Mouse (Mus musculus) liver, adult 2 months (tissue): ENCODE data around the gene Afg1l. TPM values are rescaled to one million over a fixed set of nuclear protein-coding genes. Genes with fewer than 3 reads are reported as not detected.

Source experiments
- DNase-seq: peaks from one replicate; pipeline ENCODE4 v3.0.0-alpha.2; 2011; ENCODE audit warnings: low read depth, low spot score; ENCODE audit errors: extremely low read depth
- H3K27ac ChIP-seq: fragments of 200-500 bp; replicated peaks from 2 replicates; pipeline ENCODE4 v1.5.1; 2012; ENCODE audit warnings: low read depth, mild to moderate bottlenecking, control low read depth, inconsistent platforms, low read length; ENCODE audit not compliant: insufficient read depth
- H3K27me3 ChIP-seq: fragments of 200-500 bp; 2 replicates; pipeline ENCODE4 v1.6.1; 2012; ENCODE audit warnings: mild to moderate bottlenecking, moderate library complexity, low read length, inconsistent platforms; ENCODE audit not compliant: control insufficient read depth, insufficient read depth
- H3K36me3 ChIP-seq: fragments of 200-500 bp; 2 replicates; pipeline ENCODE4 v1.6.1; 2012; ENCODE audit warnings: low read length, inconsistent platforms; ENCODE audit not compliant: control insufficient read depth, insufficient read depth
- H3K4me1 ChIP-seq: fragments of 200-500 bp; 2 replicates; pipeline ENCODE4 v1.6.1; 2011; ENCODE audit warnings: low read length; ENCODE audit not compliant: control insufficient read depth, insufficient read depth
- H3K4me3 ChIP-seq: fragments of 200-500 bp; 2 replicates; pipeline ENCODE4 v1.5.1; 2011; ENCODE audit warnings: low read depth, mild to moderate bottlenecking, control low read depth, low read length, moderate library complexity; ENCODE audit not compliant: insufficient read depth
- H3K79me2 ChIP-seq: fragments of 200-500 bp; 2 replicates; pipeline ENCODE4 v1.6.1; 2012; ENCODE audit warnings: inconsistent platforms, mild to moderate bottlenecking, low read length, moderate library complexity; ENCODE audit not compliant: control insufficient read depth, insufficient read depth
- H3K9ac ChIP-seq: fragments of 200-500 bp; 2 replicates; pipeline ENCODE4 v1.6.1; 2012; ENCODE audit warnings: low read depth, mild to moderate bottlenecking, control low read depth, inconsistent platforms, low read length
- CTCF ChIP-seq: fragments of 200-500 bp; IDR thresholded peaks from 2 replicates; pipeline ENCODE4 v1.5.1; 2011; ENCODE audit warnings: low read depth, low read length, control low read depth
- POLR2A ChIP-seq: fragments of 200-500 bp; IDR thresholded peaks from 2 replicates; pipeline ENCODE4 v1.6.1; 2011; ENCODE audit warnings: low read length, control low read depth; ENCODE audit not compliant: insufficient read depth; ENCODE audit errors: extremely low read depth
- WGBS: fragments of 180-500 bp; shearing (Covaris S2); methylation state at CpG from one replicate; pipeline ENCODE4 v1.1.7; 2018; 5-methylcytosine and 5-hydroxymethylcytosine counted together
- polyA plus RNA-seq: library from polyadenylated mRNA; depleted of rRNA; stranded (reverse); fragments of >200 nt; gene quantifications from 2 replicates; pipeline ENCODE4 v1.2.3, GENCODE M21; 2012
- total RNA-seq: library from RNA; depleted of rRNA; stranded (reverse); fragments of >200 nt; gene quantifications from 2 replicates; pipeline ENCODE4 v1.2.3, GENCODE M21; 2014

The Afg1l gene
- total and polyA plus RNA-seq, 2 experiments = 3.3 to 10.2 TPM

DNA sequence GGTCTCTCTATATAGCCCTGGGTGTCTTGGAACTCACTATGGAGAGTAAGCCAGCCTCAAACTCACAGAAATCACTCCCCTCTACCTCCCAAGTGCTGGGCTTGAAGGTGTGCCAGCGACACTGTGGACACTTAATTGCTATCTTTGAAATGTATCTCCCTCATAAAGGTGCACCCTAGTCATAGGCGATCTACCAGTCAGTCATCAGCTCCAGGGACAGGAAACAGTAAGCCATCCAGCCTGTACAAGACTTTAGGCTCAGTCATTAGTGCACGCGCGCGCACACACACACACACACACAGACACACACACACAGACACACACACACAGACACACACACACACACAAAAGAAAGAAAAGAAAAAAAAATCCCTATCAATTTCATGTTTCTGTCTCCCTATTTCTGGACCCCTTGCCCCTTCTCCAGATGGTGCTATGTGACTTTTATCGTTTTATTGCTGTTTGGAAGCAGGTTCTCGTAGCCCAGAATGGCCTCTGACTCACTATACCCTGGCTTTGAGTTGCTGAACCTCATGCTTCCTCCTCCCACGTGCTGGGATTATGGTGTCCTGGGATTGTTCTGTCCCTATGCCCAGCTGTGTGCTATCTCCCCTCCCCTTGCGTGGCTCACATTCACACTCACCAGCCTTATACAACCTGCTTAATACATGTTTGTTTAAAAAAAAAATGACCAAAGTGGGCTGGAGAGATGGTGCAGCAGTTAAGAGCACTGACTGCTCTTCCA lies 13.8 kb upstream of the Afg1l start:
- peaks cover 4% of the 10 kb centered on the region; the same call in 1 of the 2 replicates for H3K4me1 ChIP-seq
- no peak overlapping the region for H3K4me3 ChIP-seq
- DNase-seq = no peak
- TF ChIP-seq CTCF (no peak), POLR2A (no peak)
- H3K27ac ChIP-seq = no peak overlapping the region
- H3K27me3 ChIP-seq = no peaks in the 10 kb centered on the region
- no peak overlapping the region for H3K9ac ChIP-seq
- H3K79me2 ChIP-seq = no peaks in the 10 kb centered on the region
- no peaks in the 10 kb centered on the region for H3K36me3 ChIP-seq
- WGBS = 94% methylated on average over 10 of the region's 10 CpGs

DNA sequence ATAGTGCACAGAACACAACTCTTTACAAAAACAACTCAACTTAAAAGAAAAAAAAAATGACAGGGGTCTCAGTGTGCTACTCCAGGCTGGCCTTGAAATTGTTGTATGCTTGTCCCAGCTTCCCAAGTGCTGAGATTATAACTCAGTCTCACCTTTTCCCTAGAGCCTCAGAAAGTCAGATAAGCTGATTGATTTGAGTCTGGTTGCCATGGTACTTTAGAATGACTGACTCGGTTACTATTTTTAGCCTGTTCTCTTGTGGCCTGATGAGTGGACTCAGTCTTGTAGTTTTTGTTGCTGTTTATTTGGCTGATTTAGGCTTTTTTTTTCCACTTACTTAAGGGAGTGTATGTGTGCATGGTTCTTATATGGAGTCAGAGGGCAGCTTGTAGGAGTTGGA lies 12.8 kb upstream of the Afg1l start:
- no peak overlapping the region for H3K4me3 ChIP-seq
- no peaks in the 10 kb centered on the region for H3K27me3 ChIP-seq
- no peaks in the 10 kb centered on the region for H3K36me3 ChIP-seq
- no peaks in the 10 kb centered on the region for H3K79me2 ChIP-seq
- no peak overlapping the region for H3K9ac ChIP-seq
- DNase-seq = peak; percentile 84
- TF ChIP-seq POLR2A (no peak), CTCF (no peak)
- peak overlapping the region; percentile 58 for H3K27ac ChIP-seq
- H3K4me1 ChIP-seq = peaks cover 4% of the 10 kb centered on the region; the same call in 1 of the 2 replicates
- 11% methylated on average over 1 of the region's 1 CpGs for WGBS

DNA sequence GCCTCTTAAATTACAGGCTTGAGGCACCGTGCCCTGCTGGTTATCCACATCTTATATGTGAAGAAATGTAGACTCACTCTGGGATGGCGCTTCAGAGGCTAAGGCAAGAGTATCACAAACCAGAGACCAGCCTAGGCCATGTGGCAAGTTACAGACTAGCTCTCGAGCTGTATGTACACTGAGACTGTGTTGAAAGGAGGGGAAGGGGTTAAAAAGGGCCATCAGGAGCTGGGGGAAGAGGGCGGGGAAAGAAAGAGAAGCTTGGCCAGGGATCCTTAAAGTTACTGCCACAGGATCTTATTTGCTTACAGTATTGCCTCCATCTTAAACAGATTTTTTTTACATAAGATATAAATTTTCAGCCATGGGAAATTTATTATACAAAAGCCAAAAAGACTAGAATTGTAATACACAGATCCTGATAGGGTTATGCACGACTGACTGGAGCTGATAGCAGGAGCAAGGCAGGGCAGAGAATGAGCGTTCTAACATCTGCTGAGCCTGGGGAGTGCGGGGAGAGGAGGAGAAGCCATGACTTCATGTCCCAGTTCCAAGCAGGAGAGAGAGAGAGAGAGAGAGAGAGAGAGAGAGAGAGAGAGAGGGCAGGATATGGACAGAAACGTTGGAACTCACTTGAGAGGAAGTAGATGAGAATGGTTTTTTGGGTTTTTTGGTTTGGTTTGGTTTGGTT lies 10.4 kb upstream of the Afg1l start:
- Histone ChIP-seq H3K79me2 (no peaks in the 10 kb centered on the region), H3K27me3 (no peaks in the 10 kb centered on the region), H3K27ac (no peak overlapping the region), H3K4me1 (peaks cover 4% of the 10 kb centered on the region; the same call in 1 of the 2 replicates), H3K4me3 (no peak overlapping the region), H3K9ac (no peak overlapping the region), H3K36me3 (no peaks in the 10 kb centered on the region)
- TF ChIP-seq POLR2A (no peak), CTCF (no peak)
- WGBS = 77% methylated on average over 8 of the region's 8 CpGs
- no peak for DNase-seq

DNA sequence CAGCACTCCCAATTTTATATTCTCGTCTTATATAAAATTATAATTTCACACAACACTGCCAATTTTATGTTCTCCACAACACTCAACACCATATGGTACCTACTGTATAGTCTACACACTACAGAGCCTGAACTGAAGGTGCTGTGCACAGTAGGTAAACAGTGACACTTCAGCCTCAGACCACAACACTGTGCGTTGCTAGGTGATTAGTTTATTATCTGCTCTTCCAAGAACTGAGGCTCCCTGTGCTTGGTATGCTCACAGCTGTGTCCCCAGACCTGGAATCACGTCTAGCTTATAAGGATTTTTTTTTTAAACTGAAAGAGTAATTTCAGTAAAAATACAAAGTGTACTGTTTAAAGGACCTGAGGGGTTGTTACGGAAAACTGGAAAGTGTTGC lies 2.4 kb upstream of the Afg1l start:
- no peaks in the 10 kb centered on the region for H3K36me3 ChIP-seq
- no peak for DNase-seq
- H3K27me3 ChIP-seq = no peaks in the 10 kb centered on the region
- no peak overlapping the region for H3K4me3 ChIP-seq
- no peak overlapping the region for H3K27ac ChIP-seq
- TF ChIP-seq CTCF (no peak), POLR2A (no peak)
- H3K79me2 ChIP-seq = peaks cover 4% of the 10 kb centered on the region; the same call in 1 of the 2 replicates
- peaks cover 2% of the 10 kb centered on the region; the same call in 1 of the 2 replicates for H3K4me1 ChIP-seq
- H3K9ac ChIP-seq = no peak overlapping the region
- 84% methylated on average over 4 of the region's 4 CpGs for WGBS

DNA sequence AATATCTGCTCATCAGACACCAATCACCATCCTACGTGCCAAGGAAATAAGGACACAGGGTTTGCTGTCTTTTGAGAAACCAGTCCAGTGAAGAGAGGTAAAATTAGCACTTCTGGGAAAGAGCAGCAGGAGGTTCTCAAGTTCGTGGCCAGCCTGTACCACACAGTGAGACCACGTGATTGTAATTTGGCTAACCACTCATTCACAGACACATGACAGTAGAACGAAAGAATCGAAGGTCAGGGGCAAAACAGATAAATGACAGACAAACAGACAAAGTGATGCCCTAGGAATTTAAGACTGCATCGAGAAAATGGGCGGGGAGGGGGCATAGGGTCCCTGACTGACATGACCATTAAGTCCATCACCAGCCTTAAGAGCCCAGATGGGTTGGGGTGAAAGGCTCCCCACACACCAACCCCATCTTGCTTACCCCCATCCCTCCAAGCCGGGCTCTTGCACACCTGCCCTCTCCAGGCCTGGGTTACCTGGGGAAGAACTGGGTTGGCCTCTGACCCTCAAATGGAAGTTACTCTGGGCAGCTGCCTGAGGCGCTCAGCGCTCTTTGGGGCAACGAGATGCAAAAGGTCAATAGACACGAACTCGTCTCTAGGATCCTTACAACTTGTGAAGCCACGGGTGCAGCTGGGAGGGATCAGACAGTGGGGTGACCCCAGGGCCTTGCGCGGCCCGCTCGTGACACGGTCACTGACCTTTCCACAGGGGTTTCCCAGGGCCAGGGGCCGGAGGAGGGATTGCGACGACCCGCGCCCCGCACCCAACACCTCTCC lies 620 bp downstream of the Afg1l start:
- 7% methylated on average over 25 of the region's 25 CpGs for WGBS
- peak overlapping the region; percentile 84 for H3K9ac ChIP-seq
- peak; percentile 59 for DNase-seq
- peak overlapping the region; percentile 91 for H3K27ac ChIP-seq
- peaks cover 5% of the 10 kb centered on the region; the same call in 1 of the 2 replicates for H3K79me2 ChIP-seq
- TF ChIP-seq POLR2A = no peak
- H3K36me3 ChIP-seq = no peaks in the 10 kb centered on the region
- no peaks in the 10 kb centered on the region for H3K27me3 ChIP-seq
- H3K4me3 ChIP-seq = peak overlapping the region; percentile 83
- H3K4me1 ChIP-seq = peaks cover 2% of the 10 kb centered on the region; the same call in 1 of the 2 replicates
